Mouse (Mus musculus): ENCODE data around the gene Obox1. TPM values are rescaled to one million over a fixed set of nuclear protein-coding genes. Genes with fewer than 3 reads are reported as not detected.
"Not testable (repeated sequence)": the region's sequence is repeated elsewhere in the genome, so short reads cannot be mapped to it uniquely, and the experiment has no call there.

The Obox1 gene
- polyA plus RNA-seq (2012; rRNA removed): not detected in 2 replicates

DNA sequence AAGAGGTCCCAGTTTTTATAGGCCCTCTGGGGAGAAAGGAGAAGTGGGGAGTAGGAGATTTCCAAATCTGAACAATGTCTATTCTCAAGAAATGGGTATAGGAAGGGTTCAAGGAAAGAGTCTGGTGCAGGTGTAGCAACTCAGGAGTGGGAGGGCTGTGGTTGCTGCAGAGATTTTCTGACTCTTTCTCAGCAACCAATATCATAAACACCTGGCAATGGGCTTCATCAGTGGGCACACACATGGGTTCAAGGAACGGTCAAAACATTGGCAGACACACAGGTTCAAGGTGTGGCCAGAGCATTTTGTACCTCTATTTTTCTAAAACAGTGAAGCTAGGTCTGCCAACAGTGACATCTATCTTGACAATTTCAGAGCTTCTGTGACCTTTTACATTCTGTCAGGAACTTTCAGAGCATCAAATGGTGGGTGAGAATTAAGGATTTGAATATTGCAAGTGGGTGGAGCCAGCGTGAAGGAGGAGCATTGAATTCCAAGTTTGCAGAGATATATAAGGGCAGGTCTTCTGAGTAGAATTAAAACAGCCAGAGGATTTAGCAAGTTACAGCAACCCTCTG, at the start of gene Obox1, which contains the start of gene Obox2:
TSS of gene Obox1 (plus strand) at position 528 of the 578 bp plus-strand sequence.
TSS of gene Obox2 (plus strand) at position 301 of the 578 bp plus-strand sequence.
- not testable (repeated sequence) for DNase-seq (ENCODE audit: low spot score)

DNA sequence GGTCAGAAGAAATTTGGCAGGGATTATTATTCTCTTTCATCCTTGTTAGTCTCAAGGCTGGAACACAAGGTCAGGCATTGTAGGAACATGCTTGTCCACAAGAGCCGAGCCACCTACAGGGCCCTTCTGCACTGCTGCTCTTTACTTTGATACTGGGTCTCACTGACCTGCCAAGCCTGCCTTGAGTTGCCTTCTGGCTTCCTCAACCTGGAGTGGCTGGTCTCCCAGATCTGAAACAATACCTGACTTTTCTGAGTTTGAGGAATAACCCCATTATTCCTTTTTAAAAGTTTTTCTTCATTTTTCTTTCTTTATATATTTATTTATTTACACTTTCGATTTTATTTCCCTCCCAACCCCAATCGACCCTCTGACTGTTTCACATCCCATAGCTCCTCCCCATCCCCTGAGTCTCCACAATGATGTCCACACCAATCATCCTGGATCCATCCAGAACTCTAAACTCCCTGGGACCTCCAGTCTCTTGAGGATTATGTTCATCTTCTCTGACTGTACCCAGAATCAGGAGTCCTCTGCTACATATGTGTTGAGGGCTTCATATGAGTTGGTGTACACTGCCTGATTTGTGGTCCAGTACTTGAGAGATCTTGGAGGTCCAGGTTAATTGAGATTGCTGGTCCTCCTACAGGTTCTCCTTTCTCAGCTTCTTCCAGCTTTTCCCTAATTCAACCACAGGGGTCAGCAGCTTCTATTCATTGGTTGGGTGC, 10.6 kb downstream of the Obox1 start:
- not testable (repeated sequence) for DNase-seq (ENCODE audit: low spot score)

DNA sequence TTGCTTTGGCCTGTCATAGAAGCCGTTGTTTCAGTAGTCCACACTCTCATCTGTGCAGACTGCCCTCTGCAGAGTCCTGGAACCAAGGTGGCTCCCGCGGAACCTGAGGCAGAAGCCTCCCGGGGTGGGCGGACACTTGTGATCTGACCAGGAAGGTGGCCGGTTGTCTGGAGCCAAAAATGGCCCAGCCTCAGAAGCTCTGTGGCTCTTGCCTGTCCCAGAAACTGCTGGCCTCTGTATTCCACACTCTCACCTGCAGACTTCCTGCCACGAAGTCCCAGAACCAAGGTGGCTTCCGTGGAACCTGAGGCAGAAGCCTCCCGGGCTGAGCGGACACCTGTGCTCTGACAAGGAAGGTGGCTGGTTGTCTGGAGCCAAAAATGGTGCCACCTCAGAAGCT, 18.1 kb downstream of the Obox1 start:
- not testable (repeated sequence) for DNase-seq (ENCODE audit: low spot score)

DNA sequence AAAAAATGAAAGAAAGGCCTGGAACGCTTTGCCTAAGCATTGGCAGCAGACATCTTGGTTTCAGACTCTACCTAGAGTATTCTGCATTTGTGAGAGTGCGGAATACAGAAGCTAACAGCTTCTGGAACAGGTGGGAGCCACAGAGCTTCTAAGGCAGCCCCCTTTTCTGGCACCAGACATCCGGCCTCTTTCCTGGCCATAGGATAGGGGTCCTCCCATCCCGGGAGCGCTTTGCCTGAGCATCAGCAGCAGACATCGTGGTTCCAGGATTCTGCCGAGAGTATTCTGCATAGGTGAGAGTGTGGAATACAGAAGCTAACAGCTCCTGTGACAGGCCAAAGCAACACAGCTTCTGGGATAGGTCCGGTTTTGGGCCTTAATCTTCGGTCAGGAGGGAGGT, 29.3 kb downstream of the Obox1 start:
- not testable (repeated sequence) for DNase-seq (ENCODE audit: low spot score)

DNA sequence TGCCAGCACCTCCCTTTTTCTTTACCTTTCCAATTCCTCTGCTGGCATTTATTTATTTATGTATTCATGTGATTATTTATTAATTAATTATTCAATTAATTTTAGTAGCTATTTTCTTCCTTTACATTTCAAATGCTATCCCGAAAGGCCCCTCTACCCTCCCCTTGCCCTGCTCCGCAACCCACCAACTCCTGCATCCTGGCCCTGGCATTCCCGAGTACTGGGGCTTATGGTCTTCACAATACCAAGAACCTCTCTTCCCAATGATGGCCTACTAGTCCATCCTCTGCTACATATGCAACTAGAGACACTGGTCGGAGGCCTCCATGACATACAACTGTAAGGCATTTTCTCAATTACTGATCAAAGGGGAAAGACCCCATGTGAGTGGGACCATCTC, 36.8 kb downstream of the Obox1 start:
- DNase-seq (ENCODE audit: low spot score): not testable (repeated sequence)

DNA sequence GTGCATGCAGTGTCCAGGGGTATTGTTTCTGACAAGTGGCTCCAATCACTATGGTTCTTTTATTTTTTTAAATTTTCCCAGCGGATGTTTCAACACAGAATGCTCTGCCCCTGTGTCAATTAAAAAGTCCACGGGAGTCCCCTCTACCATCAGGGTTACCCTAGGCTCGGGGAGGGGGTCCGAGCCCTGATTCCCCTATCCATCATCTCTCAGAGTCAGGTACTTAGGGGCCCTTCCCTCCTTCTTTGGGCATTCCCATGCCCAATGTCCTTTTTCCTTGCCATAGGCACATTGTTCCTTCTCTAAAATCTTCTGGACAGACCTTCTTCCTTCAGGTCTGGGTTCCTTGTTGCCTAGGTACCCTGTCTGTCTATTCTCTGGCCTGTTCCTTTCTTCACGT, 120.7 kb downstream of the Obox1 start:
- DNase-seq (ENCODE audit: low spot score): not testable (repeated sequence)

Other genes starting within 250 kb of the Obox1 start
- gene Obox2, start 227 bp upstream of the Obox1 start, polyA plus RNA-seq (2012; rRNA removed): not detected in 2 replicates

Data from urinary bladder, adult 2 months (tissue).